Mouse (Mus musculus) small intestine, adult 2 months (tissue): ENCODE data around the gene Emilin1. TPM values are rescaled to one million over a fixed set of nuclear protein-coding genes. Genes with fewer than 3 reads are reported as not detected.

Experiments used
- H3K27ac ChIP-seq: fragments of 200-500 bp; 2 replicates; pipeline ENCODE4 v1.5.1; 2012; ENCODE audit warnings: low read depth, low read length, control low read depth, inconsistent platforms; ENCODE audit not compliant: insufficient read depth
- H3K27me3 ChIP-seq: fragments of 200-500 bp; 2 replicates; pipeline ENCODE4 v1.6.1; 2012; ENCODE audit warnings: mild to moderate bottlenecking, moderate library complexity, low read length, inconsistent platforms; ENCODE audit not compliant: control insufficient read depth, insufficient read depth
- H3K36me3 ChIP-seq: fragments of 200-500 bp; 2 replicates; pipeline ENCODE4 v1.6.1; 2012; ENCODE audit warnings: mild to moderate bottlenecking, low read length, control low read depth, inconsistent platforms; ENCODE audit not compliant: control insufficient read depth, insufficient read depth
- H3K4me1 ChIP-seq: fragments of 200-500 bp; 2 replicates; pipeline ENCODE4 v1.6.1; 2012; ENCODE audit warnings: low read length, inconsistent platforms, mixed read lengths; ENCODE audit not compliant: control insufficient read depth, insufficient read depth, insufficient read length
- H3K4me3 ChIP-seq: fragments of 200-500 bp; 2 replicates; pipeline ENCODE4 v1.5.1; 2012; ENCODE audit warnings: low read depth, mild to moderate bottlenecking, control low read depth, inconsistent platforms, low read length, moderate library complexity
- CTCF ChIP-seq: fragments of 200-500 bp; IDR thresholded peaks from 2 replicates; pipeline ENCODE4 v1.5.1; 2012; ENCODE audit warnings: low read depth, mild to moderate bottlenecking, control low read depth, inconsistent platforms, low read length, moderate library complexity, mixed read lengths; ENCODE audit not compliant: insufficient replicate concordance, insufficient read length; ENCODE audit errors: extremely low read depth
- POLR2A ChIP-seq: fragments of 200-500 bp; IDR thresholded peaks from 2 replicates; pipeline ENCODE4 v1.6.1; 2012; ENCODE audit warnings: low read depth, mild to moderate bottlenecking, control low read depth, inconsistent platforms, low read length, moderate library complexity
- WGBS: fragments of 180-500 bp; shearing (Covaris S2); methylation state at CpG from one replicate; pipeline ENCODE4 v1.1.7; 2018; 5-methylcytosine and 5-hydroxymethylcytosine counted together
- polyA plus RNA-seq: library from polyadenylated mRNA; depleted of rRNA; stranded (reverse); fragments of >200 nt; gene quantifications from 2 replicates; pipeline ENCODE4 v1.2.3, GENCODE M21; 2012; rRNA removed

Gene Emilin1
- polyA plus RNA-seq, 1 experiment: 81.9 TPM

DNA sequence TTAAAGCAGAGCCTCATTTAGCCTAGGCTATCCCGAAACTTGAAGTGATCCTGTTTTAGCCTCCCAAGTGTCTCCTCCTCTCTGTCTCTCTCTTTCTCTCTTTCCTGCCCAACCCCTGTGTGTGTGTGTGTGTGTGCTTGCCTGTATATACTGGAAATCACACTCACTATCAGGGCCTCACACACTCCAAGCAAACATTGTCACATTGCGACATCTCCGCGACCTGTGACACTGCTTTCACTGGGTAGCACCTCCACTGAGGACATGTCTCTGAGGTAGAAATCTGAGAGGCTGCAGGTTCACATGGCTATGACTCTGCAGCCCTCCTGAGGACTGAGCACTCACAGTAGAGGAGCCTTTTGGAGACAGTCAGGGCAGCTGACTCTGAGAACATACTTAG, 53.0 kb downstream of the Emilin1 start:
- Histone ChIP-seq H3K36me3 (no peaks in the 10 kb centered on the region), H3K4me1 (peaks cover 25% of the 10 kb centered on the region), H3K27me3 (no peaks in the 10 kb centered on the region), H3K4me3 (no peak overlapping the region), H3K27ac (no peak overlapping the region)
- TF ChIP-seq POLR2A: no peak
- TF ChIP-seq CTCF: no peak
- WGBS: 83% methylated on average over 4 of the region's 4 CpGs

DNA sequence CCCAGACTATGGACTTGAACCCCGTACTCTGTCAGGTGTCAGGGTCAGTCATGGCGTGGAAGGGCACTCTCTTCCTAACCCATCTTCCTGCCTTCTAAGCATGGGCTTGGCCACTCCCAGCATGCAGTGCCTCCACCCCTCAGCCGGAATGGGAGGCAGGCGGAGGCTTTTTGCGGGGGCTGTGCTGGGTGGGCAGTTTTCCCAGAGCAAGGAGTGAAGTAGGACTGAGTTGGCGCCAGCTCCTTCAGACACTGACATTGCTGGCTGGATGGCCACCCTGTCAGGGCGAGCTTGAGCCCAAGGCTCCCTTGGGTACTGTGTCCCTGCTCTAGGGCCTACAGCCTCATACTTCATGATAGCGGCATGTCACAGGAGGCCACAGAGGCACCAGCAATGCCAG, 55.2 kb downstream of the Emilin1 start, which contains the start of gene Tcf23:
Gene Tcf23 (plus strand): TSS at position 247 of the 400 bp plus-strand sequence.
- Histone ChIP-seq H3K36me3 (no peaks in the 10 kb centered on the region), H3K27me3 (no peaks in the 10 kb centered on the region), H3K4me3 (no peak within 1 kb of the TSS), H3K4me1 (peaks cover 29% of the 10 kb centered on the region), H3K27ac (peak within 1 kb of the TSS; percentile 61)
- 75% methylated on average over 8 of the region's 8 CpGs for WGBS
- TF ChIP-seq CTCF (no peak), POLR2A (no peak)

DNA sequence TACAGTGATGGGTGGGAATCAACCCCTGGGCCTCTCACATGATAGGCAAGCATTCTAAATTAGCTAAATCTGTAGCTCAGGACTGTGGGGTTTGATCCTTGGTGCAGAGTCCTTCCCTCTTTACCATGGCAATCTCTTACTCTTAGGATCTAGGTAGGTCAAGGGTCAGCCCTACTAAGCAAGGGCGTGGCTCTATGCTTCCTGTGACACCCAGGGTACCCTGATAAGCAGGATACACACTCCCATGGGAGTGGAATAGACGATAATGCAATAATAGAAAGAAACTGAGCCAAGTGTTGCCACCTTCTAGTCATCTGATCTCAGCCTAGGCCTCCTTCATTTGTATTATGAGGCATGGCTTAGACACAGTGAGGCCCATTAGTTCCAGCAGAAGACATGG, 56.2 kb downstream of the Emilin1 start:
- peak overlapping the region; percentile 61 for H3K27ac ChIP-seq
- H3K4me1 ChIP-seq: peaks cover 29% of the 10 kb centered on the region
- TF ChIP-seq CTCF (no peak), POLR2A (no peak)
- 18% methylated on average over 2 of the region's 2 CpGs for WGBS
- no peaks in the 10 kb centered on the region for H3K36me3 ChIP-seq
- H3K4me3 ChIP-seq: no peak overlapping the region
- H3K27me3 ChIP-seq: no peaks in the 10 kb centered on the region

Other genes with a start within 250 kb of the Emilin1 start
- 17.8 and 33.0 TPM in 2 replicates for gene Cenpa, start 246.6 kb upstream of the Emilin1 start, polyA plus RNA-seq
- 0.66 and 1.6 TPM in 2 replicates for gene Dpysl5, start 201.8 kb upstream of the Emilin1 start, polyA plus RNA-seq
- gene Mapre3, start 98.8 kb upstream of the Emilin1 start, polyA plus RNA-seq: 26.2 and 28.7 TPM in 2 replicates
- gene Tmem214, start 45.4 kb upstream of the Emilin1 start, polyA plus RNA-seq: 77.1 and 115 TPM in 2 replicates
- 4.1 and 10.2 TPM in 2 replicates for gene Agbl5, start 24.7 kb upstream of the Emilin1 start, polyA plus RNA-seq
- 161 and 211 TPM in 2 replicates for gene Ost4, start 5.6 kb upstream of the Emilin1 start, polyA plus RNA-seq
- gene Khk, start 8.0 kb downstream of the Emilin1 start, polyA plus RNA-seq: 285 and 579 TPM in 2 replicates
- 219 and 481 TPM in 2 replicates for gene Cgref1, start 32.2 kb downstream of the Emilin1 start, polyA plus RNA-seq
- gene Preb, start 47.0 kb downstream of the Emilin1 start, polyA plus RNA-seq: 249 and 335 TPM in 2 replicates
- 0.44 and 2.0 TPM in 2 replicates for gene Tcf23, start 55.3 kb downstream of the Emilin1 start, polyA plus RNA-seq
- 29.3 and 51.4 TPM in 2 replicates for gene Atraid, start 134.9 kb downstream of the Emilin1 start, polyA plus RNA-seq
- gene Slc5a6, start 135.5 kb downstream of the Emilin1 start, polyA plus RNA-seq: 14.5 and 75.0 TPM in 2 replicates
- 15.4 and 17.5 TPM in 2 replicates for gene Cad, start 141.4 kb downstream of the Emilin1 start, polyA plus RNA-seq
- gene Dnajc5g, start 192.9 kb downstream of the Emilin1 start, polyA plus RNA-seq: not detected in 2 replicates
- 0.15 and 0.17 TPM in 2 replicates for gene Slc30a3, start 194.8 kb downstream of the Emilin1 start, polyA plus RNA-seq
- gene Trim54, start 203.3 kb downstream of the Emilin1 start, polyA plus RNA-seq: not detected in 2 replicates
- gene Ucn, start 225.4 kb downstream of the Emilin1 start, polyA plus RNA-seq: not detected in 2 replicates
- gene Mpv17, start 240.8 kb downstream of the Emilin1 start, polyA plus RNA-seq: 29.1 and 33.2 TPM in 2 replicates